Mouse (Mus musculus): ENCODE data around the gene Olfr472. TPM values are rescaled to one million over a fixed set of nuclear protein-coding genes. Genes with fewer than 3 reads are reported as not detected.
"Not testable (repeated sequence)": the region's sequence is repeated elsewhere in the genome, so short reads cannot be mapped to it uniquely, and the experiment has no call there.

The Olfr472 gene
- not detected in 2 replicates for polyA plus RNA-seq (2016; fragmentation: Nextera tagmentation; extraction: Ambion mirVana)

DNA sequence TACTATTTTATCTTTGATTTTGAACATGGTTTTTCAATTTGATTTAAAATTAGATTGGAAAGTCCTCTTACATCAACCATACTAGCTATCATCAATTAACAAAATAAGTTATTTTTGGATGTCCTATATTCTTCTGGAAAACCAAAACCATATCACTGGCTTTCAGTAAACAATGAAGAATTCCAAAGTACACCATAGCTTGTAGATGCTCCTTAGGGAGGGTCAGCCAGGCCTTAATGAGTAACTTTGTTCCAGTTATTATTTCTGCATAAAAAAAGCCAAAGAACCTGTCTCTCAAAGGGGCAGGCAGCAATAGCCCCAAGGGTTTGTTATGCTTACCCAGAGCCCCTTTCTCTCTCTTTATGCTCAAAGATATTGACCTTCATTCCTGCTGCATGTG, at the start of gene Olfr472:
Gene Olfr472, plus strand, starts transcription at position 301 of the 400 bp plus-strand sequence.
- Histone ChIP-seq H3K4me3 (no peak within 1 kb of the TSS), H3K4me1 (no peaks in the 10 kb centered on the region), H3K9me3 (replicated peaks) (no peaks in the 10 kb centered on the region)

DNA sequence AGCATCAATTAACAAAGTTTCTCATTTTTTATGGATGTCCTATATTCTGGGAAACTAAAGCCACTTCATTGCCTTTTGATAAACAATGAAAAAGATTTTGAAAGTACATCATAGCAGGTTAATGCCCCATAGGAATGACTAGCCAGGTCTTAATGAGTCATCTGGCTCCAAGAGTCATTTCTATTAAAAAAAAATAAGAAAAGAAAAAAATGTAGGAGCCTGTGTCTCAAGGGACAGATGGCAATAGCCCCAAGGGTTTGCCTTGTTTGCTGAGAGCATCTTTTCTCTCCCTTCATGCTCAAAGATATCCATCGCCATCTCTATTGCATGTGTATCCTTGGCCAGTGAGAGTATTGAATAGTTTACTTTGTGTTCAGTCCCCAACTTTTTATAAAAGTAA, 32.4 kb downstream of the Olfr472 start, which contains the start of gene Olfr473:
Gene Olfr473, plus strand, starts transcription at position 301 of the 400 bp plus-strand sequence.
- H3K9me3 ChIP-seq (replicated peaks) = no peaks in the 10 kb centered on the region
- no peak for ATAC-seq (ENCODE audit: low FRiP score)
- H3K27me3 ChIP-seq = no peaks in the 10 kb centered on the region
- H3K4me1 ChIP-seq = no peaks in the 10 kb centered on the region
- no peak within 1 kb of the TSS for H3K9ac ChIP-seq
- H3K4me3 ChIP-seq = no peak within 1 kb of the TSS
- H3K36me3 ChIP-seq = no peaks in the 10 kb centered on the region
- WGBS = 90% methylated on average over 1 of the region's 1 CpGs
- no peak within 1 kb of the TSS for H3K27ac ChIP-seq
- H3K4me2 ChIP-seq (replicated peaks) = no peak within 1 kb of the TSS

More for the DNA sequence above, at the start of gene Olfr472:
- Histone ChIP-seq H3K9ac (no peak within 1 kb of the TSS), H3K4me2 (replicated peaks) (no peak within 1 kb of the TSS), H3K27me3 (no peaks in the 10 kb centered on the region), H3K36me3 (no peaks in the 10 kb centered on the region), H3K27ac (no peak within 1 kb of the TSS)
- no peak for ATAC-seq (ENCODE audit: low FRiP score)

GRCm38 (mm10) chr7:107952539-107952938, 54.8 kb downstream of the Olfr472 start:
- H3K27me3 ChIP-seq; H3K4me3 ChIP-seq; H3K27ac ChIP-seq; H3K4me2 ChIP-seq (replicated peaks); H3K9ac ChIP-seq; H3K4me1 ChIP-seq; H3K36me3 ChIP-seq; H3K9me3 ChIP-seq (replicated peaks); ATAC-seq (ENCODE audit: low FRiP score): not testable (repeated sequence)
- WGBS = 97% methylated on average over 12 of the region's 12 CpGs

- Histone ChIP-seq H3K9me3 (replicated peaks) (no peaks in the 10 kb centered on the region), H3K27ac (no peak within 1 kb of the TSS), H3K36me3 (no peaks in the 10 kb centered on the region), H3K9ac (no peak within 1 kb of the TSS), H3K4me1 (no peaks in the 10 kb centered on the region), H3K4me3 (no peak within 1 kb of the TSS), H3K27me3 (no peaks in the 10 kb centered on the region), H3K4me2 (replicated peaks) (no peak within 1 kb of the TSS)
- no peak for ATAC-seq (ENCODE audit: low FRiP score)
- 90% methylated on average over 1 of the region's 1 CpGs for WGBS
Measured at GRCm38 (mm10) chr7:107954343-107954742, 56.6 kb downstream of the Olfr472 start, which contains the start of gene Olfr474. TSS of gene Olfr474 (plus strand) at chr7:107954643.

Other genes starting within 250 kb of the Olfr472 start
- gene Cyb5r2, start 139.9 kb upstream of the Olfr472 start, polyA plus RNA-seq (2016; fragmentation: Nextera tagmentation; extraction: Ambion mirVana) = 0.16 and 0.36 TPM in 2 replicates
- not detected in 2 replicates for gene Ovch2, start 96.7 kb upstream of the Olfr472 start, polyA plus RNA-seq (2016; fragmentation: Nextera tagmentation; extraction: Ambion mirVana)
- not detected in 2 replicates for gene Olfr467, start 85.6 kb upstream of the Olfr472 start, polyA plus RNA-seq (2016; fragmentation: Nextera tagmentation; extraction: Ambion mirVana)
- gene Olfr469, start 72.4 kb upstream of the Olfr472 start, polyA plus RNA-seq (2016; fragmentation: Nextera tagmentation; extraction: Ambion mirVana) = not detected in 2 replicates
- gene Olfr470, start 50.4 kb upstream of the Olfr472 start, polyA plus RNA-seq (2016; fragmentation: Nextera tagmentation; extraction: Ambion mirVana) = not detected in 2 replicates
- gene Olfr473, start 32.5 kb downstream of the Olfr472 start, polyA plus RNA-seq (2016; fragmentation: Nextera tagmentation; extraction: Ambion mirVana) = not detected in 2 replicates
- not detected in 2 replicates for gene Olfr474, start 56.7 kb downstream of the Olfr472 start, polyA plus RNA-seq (2016; fragmentation: Nextera tagmentation; extraction: Ambion mirVana)
- gene Olfr476, start 66.9 kb downstream of the Olfr472 start, polyA plus RNA-seq (2016; fragmentation: Nextera tagmentation; extraction: Ambion mirVana) = not detected in 2 replicates
- gene Olfr477, start 88.8 kb downstream of the Olfr472 start, polyA plus RNA-seq (2016; fragmentation: Nextera tagmentation; extraction: Ambion mirVana) = not detected in 2 replicates
- not detected in 2 replicates for gene Olfr478, start 136.1 kb downstream of the Olfr472 start, polyA plus RNA-seq (2016; fragmentation: Nextera tagmentation; extraction: Ambion mirVana)
- gene Olfr479, start 152.8 kb downstream of the Olfr472 start, polyA plus RNA-seq (2016; fragmentation: Nextera tagmentation; extraction: Ambion mirVana) = not detected in 2 replicates
- not detected in 2 replicates for gene Olfr480, start 169.4 kb downstream of the Olfr472 start, polyA plus RNA-seq (2016; fragmentation: Nextera tagmentation; extraction: Ambion mirVana)
- gene Olfr481, start 182.0 kb downstream of the Olfr472 start, polyA plus RNA-seq (2016; fragmentation: Nextera tagmentation; extraction: Ambion mirVana) = not detected in 2 replicates
- not detected in 2 replicates for gene Olfr482, start 199.7 kb downstream of the Olfr472 start, polyA plus RNA-seq (2016; fragmentation: Nextera tagmentation; extraction: Ambion mirVana)
- gene Olfr483, start 202.9 kb downstream of the Olfr472 start, polyA plus RNA-seq (2016; fragmentation: Nextera tagmentation; extraction: Ambion mirVana) = not detected in 2 replicates
- not detected in 2 replicates for gene Olfr484, start 229.5 kb downstream of the Olfr472 start, polyA plus RNA-seq (2016; fragmentation: Nextera tagmentation; extraction: Ambion mirVana)